Mouse (Mus musculus): ENCODE measurements around the gene Ubap1l. TPM values are rescaled to one million over a fixed set of nuclear protein-coding genes. Genes with fewer than 3 reads are reported as not detected.
"Not testable (repeated sequence)": the region's sequence is repeated elsewhere in the genome, so short reads cannot be mapped to it uniquely, and the experiment has no call there.

Gene Ubap1l
- under 1 TPM in 1 of 3 experiments, not detected in 2; 0.54 TPM for polyA plus RNA-seq (2017; shearing (Covaris generic))

DNA sequence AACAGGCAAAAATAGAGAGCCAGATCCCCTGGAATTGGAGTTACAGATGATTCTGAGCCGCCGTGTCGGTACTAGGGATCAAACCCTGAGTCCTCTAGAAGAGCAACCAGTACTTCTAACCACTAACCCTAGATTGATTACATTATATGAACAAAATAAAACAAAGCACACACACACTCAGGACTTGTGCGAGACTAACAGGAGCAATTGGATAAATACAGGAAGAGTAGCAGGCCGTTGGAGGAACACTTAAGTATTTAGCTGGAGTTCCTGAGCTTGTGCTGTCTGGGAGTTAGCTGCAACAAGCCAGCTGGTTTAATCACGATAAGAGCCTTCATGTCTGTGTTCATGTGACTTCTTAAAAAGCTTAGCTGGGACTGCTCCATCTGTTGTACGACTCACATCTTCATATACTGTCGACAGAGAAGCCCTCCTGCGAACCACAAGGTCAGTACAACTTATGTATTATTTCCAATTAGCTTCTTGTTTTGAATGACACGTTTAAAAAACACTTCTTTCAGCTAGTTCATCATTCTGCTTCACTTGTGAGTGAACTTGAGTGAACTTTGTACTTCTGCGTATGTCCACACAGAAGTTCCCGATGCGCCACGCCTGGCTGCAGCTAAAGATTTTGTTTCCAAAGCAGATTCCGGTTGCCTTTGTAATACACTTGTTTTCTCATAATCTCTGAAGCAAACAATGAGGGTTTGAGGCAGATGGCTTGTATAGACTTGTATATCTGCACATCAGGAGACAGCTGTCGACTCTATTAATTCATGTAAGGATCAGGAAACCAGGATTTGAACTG lies at the start of gene Ubap1l:
Gene Ubap1l, plus strand, starts transcription at position 401 of the 808 bp plus-strand sequence.
- ATAC-seq = no peak

DNA sequence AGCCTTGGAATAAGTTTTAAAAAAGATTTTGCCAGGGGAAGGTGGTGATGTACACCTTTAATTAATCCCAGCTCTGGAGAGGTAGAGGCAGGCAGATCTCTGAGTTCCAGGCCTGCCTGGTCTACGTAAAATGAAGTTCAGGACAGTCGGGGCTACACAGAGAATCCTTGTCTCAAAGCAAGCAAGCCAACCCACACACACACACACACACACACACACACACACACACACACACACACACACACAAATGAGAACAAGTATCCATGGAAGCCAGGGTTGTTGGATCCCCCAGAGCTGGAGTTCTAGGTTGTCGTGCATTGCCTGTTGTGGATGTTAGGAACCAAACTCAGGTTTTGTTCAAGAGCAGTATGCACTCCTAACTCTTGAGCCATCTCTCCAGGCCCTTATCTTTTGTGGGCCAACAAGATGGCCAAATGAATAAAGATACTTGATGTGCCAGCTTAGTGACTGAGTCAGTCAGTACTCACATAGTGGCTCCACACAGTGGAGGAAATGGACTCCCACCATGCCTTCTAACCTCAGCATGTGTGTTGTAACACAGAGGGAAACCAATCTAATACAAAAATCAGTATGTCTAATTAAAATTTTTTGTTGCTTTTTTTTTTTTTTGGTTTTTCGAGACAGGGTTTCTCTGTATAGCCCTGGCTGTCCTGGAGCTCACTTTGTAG lies 48.0 kb upstream of the Ubap1l start:
- ATAC-seq = no peak

DNA sequence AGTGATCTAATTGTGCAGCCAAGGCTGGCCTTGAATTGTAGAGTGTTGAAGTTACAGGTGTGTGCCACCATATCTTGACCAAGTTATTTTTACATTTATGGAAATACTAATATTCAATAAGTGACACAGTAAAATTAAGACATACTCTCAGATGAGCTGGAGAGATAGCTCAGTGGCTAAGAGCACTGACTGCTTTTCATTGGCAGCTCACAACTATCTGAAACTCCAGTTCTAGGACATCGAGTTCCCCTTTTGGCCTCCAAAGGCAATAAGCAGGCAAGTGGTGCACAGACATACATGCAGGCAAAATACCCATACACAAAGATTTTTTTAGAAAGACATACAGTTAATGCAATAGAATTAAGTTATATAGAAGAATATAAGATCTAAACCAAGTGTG lies 47.0 kb upstream of the Ubap1l start:
- no peak for ATAC-seq

DNA sequence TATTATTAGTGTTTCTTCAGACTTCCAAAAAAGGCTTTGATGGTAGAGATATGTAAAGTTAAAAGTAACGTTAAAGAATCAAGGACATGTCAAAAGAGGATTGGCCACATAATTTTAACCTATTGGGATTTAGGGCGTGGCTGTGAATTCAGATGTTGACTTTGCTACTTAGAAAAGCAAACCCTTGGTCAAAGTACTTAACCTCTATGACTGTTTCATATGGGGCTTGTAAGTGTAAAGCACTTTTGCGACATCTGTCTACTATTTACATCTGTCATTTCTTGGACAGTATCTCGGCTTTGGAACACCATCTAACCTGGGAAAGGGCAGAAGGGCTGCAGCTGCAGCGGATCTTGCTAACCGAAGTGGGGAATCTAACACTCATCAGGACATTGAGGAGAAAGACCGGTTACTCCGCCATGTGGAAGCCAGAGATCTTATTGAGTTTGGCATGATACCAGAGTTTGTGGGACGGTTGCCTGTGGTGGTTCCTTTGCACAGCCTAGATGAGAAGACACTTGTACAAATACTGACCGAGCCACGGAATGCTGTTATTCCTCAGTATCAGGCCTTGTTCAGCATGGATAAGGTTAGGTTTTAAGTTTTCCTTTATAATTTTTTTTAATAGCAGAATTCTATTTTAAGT lies 38.5 kb upstream of the Ubap1l start:
- ATAC-seq = no peak

DNA sequence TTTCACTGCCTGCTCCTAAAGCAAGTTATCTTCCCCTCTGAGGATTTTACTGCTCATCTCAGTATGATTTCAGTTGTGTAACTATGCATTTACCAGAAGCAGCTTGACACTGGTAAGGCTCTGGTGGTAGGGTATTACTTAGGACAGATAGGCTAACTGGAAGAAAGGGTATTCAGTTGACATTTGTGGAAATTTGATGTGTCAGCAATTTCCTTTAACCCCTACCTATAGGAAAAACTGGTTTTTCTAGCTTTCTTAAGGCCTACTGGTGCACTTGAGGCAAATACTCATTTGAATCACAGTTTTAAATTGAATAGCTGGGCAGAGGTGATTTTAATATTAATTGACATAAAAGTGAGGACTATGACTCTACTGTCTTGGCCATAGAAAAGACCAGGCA lies 34.9 kb upstream of the Ubap1l start:
- ATAC-seq = no peak

DNA sequence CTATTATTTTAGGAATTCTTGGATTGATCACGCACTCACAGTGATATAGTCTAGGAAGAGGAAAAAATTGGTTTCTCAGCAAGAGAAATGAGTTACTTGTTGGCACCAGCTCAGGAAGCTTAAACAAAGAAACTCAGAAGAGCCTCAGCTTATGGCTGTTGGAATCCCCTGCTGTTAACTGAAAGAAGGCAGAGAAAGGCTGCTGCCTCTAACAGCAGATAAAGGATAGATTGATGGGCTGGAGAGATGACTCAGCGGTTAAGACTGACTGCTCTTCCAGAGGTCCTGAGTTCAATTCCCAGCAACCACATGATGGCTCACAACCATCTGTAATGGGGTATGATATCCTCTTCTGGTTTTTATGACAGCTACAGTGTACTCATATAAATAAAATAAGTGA lies 33.5 kb upstream of the Ubap1l start:
- no peak for ATAC-seq

DNA sequence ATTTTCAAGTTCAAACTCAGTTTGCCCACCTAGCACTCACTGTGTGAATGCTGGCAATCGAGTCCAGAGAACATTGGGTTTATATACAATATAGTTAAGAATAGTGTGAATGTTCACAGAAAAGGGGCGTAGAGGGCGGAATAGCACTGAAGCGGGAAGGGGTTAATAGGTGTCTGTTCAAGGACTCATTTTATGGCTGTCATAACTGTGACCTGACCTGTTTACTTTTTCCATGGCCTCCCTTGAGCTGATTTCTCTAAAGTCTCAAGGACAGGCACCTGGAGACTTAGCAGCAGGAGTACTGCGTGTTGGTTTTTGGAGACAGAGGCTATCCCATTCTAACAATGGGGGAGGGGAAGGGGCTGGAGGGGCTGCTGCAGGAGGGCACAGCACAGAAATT lies 26.9 kb upstream of the Ubap1l start:
- no peak for ATAC-seq

DNA sequence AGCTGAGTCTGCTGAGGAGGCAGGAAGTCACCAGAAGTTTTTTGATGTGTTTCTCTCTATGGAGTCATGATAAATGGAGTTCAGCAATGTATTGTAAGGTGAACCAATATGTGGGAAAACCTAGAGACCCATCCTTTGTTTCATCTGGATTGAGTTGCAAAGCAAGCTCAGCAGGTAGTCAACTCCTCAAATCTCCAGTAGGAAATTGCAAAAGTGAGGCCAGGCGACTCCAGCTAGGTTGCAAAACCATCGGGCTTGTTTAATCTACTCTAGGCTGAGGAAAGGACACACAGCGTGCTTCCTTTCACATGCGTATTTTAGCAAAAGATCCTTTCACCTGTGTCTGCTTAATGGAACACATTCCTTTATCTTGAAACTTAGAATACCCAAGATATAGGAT lies 21.7 kb upstream of the Ubap1l start:
- no peak for ATAC-seq

DNA sequence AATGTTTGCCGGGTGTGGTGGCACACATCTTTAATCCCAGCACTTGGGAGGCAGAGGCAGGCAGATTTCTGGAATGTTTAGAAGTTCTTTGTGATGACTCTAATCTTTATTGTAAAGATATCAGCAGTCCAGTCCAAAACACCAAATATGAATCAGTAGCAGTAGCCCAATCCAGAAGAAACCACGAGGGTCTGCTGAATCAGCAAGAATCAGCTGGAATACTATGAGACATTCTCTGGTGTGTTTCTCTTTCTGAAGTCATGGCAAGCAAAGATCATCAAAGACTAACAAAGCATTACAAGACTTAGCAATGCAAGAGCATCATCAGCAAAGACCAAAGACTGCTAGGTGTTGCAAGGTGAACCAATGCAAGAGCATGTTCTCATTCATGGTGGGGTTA lies 20.4 kb upstream of the Ubap1l start:
- no peak for ATAC-seq

DNA sequence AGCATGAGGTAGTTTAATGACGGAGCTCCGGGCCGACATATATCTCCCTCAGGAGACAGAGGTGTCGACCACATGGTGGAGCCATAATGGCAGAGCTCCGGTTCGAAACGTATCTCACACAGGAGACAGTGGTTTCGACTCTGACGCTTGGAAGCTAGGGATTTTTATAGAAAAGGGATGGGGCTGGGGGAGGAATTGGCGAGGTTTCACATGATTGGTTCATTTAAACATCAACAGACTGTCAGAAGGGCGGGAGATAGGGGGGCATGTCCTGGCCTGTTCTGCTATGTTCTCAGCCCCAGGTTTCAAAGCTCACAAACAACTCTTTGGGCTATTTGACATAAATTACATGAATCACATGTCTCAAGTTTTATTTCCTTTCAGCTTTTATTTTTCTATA lies 15.4 kb upstream of the Ubap1l start:
- ATAC-seq = not testable (repeated sequence)

DNA sequence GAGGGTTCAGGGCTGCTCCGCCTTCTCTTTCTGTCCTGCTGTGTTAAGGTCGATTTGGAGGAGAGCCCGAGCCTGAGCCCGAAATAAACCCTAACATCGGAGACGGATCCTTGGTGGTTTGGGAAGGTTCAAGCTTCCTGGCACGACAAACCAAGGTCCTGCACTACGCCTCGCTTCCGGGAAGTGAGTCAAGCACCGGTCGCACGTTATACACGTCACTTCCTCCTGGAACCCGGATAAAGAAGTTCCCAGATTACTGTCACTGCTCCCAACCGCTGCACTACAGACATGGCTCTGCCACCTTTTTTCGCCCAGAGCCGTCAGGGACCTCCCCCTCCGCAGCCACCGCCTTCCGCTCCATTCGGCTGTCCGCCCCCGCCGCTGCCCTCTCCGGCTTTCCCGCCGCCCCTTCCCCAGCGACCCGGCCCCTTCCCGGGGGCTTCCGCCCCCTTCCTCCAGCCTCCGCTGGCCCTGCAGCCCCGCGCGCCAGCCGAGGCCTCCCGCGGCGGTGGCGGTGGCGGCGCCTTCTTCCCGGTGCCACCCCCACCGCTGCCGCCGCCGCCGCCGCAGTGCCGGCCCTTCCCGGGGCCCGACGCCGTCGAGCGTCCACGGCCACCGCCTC lies 14.9 kb upstream of the Ubap1l start, which contains the start of gene Pdcd7:
Gene Pdcd7, plus strand, starts transcription at position 251 of the 622 bp plus-strand sequence.
- peak; percentile 83 for ATAC-seq

DNA sequence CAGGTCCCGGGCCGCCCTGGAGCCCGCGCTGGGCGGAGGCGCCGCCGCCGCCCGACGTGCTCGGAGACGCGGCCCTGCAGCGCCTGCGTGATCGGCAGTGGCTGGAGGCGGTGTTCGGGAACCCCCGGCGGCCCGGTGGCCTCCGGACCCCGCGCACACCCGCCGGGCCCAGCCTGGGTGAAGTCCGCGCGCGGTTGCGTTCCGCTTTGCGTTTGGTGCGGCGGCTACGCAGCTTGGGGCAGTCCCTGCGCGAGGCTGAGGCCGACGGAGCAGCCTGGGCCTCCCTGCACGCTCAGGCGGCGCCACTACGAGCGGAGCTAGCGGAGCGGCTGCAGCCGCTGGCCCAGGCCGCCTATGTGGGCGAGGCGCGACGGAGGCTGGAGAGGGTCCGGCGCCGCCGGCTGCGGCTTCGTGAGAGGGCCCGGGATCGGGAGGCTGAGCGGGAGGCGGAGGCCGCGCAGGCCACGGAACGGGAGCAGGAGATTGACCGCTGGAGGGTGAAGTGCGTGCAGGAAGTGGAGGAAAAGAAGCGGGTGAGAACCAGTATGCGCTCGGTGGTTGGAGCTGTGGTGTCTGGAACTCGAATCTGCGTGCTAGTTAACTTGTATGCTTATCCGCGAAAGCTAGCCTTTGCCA lies 14.2 kb upstream of the Ubap1l start:
- peak; percentile 69 for ATAC-seq

DNA sequence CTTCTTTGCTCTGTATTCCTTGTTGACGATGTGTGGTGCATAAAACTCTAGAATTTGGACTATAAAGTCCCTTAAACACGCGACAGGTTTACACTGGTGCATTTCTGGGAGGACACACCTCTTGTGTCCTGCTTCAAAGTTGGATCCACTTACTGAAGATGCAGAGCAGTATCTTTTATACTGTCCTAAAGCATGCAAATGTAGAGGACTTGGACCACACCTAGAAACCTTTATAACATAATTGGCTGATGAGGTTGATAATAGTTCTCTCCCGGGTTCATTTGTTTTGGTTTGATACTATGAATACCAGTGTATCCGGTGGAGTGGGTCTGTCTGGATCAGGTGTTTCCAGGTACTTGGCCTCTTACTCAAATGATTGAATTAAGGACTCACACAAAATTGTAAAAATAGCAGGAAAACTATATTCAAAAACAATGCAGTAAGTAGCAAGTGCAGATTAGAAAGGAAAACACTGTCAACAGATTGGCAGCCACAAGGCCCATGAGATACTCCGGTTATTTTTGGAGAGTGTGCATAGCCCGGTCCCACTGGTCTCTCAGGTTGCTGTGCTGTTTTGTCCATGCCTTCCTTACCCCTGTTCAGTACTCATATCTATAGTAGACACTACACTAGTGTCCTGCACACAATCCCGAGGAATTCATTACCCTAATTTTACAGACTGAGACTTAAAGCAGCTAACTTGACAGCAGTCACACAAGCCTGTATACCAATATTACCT lies 13.6 kb upstream of the Ubap1l start:
- ATAC-seq = no peak

DNA sequence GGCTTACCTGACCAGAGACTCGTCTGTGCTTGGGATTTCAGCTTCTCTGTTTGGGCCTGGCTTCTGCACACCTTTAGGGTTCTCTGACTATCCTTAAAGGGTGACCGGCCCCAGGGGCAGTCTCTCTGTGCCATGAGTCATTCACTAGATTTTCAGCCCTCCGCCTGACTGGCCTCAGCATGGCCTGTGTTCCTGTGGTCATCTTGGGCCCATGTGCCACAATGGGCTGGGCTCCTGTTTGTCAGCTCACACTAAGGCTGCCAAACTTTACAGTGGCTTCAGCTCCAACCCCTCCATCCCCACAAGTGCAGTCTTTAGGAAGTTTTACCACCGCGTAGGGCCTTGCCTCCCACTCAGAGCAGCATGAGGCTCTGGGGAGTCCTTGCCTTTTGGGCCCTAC lies 7.6 kb upstream of the Ubap1l start:
- no peak for ATAC-seq

DNA sequence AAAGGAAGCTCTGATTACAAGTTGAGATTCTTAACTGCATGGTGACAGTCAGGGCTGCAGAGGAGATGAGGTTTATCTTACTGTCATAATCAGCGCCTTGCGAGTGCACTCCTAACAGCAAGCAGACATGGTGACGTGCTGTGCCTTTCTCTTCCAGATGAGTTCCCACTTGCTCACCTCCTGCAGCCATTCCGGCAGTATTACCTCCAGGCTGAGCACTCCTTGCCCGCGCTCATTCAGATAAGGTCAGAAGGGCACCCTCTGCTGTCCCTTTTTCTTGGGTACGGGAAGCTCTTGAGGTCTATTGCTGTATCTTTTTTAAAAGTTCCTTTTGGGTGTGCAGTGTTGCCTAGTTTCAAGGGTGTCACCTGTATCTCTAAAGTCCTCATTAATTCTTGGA lies 4.3 kb upstream of the Ubap1l start:
- ATAC-seq = no peak

DNA sequence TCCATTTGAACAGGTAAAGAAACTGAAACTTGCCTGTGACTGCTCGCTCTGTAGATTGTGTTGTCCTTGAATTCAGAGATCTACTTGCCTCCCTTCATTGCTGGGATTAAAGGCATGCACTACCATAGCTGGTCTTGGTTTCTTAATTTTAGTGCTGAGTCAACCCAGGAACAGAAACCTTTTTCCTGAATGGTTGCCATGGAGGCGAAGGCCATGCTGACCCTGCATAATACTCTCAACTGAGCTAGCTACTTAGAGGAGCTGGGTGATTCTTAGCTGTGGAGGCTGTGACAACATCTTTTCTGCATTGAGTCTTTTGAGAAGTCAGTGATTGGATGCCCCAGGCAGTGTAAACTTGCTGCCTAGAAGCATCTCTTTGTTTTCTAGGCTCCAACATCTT lies 3.9 kb upstream of the Ubap1l start:
- no peak for ATAC-seq

DNA sequence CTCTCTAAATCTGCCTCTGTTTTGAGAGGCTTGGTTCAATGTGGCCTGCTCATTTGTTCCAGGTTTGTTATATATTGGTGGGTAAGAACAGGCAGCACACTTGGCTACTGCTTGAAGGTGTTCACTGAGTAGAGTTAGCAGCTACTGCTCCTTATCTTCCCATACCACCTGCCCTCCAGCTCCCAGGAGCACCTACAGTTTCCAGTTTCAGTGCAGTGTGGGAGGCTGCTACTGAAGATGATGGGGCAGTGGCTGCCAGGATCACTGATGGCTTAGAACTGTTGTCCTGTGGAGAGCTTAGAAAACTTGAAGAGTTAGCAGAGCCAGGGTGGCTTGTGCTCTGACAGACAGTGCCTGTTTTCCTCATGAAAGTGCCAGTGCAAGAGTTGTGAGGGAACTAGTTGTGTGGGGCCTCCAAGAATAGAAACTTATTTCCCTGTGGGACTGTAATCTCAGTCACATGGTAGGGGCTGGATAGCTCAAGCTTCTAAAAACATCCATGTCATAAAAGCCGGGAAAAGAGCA lies 1.8 kb upstream of the Ubap1l start:
- no peak for ATAC-seq

DNA sequence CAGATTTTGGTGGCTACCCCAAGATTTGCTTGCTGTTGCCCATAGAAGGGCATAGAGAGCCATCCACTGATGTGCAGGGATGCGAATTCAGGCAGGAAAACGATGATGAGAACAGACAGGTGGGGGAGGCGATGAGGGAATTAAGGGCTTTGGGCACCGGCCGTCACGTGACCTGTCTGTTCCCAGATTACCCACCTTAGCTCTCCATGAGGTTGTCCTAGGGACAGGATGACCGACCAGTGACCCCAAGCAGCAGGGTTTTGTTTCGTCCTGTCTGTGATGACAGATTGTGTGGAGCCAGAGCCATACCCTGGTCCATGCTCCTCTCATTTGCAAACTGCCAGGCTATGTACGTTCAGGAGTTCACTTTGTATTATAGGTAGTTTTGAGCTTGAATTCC lies 2.8 kb downstream of the Ubap1l start:
- no peak for ATAC-seq

DNA sequence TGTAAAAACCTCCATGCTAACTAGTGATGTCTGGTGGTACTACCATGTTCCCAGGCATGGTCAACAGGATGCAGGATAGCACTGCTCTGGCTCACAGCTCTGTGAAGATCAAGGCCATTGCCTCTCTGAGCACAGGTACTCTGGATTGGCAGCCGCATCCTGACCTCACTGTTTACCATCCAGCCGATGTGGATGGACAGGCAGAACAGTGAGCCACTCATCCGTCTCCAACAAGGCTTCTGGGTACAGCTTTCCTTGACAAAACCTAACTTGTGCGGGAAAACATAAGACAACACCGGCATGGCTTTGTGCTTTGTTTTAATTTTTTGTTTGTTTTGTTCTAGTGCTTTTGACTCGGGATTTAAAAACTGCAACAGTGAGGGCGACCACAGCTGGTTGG lies 4.9 kb downstream of the Ubap1l start:
- no peak for ATAC-seq

DNA sequence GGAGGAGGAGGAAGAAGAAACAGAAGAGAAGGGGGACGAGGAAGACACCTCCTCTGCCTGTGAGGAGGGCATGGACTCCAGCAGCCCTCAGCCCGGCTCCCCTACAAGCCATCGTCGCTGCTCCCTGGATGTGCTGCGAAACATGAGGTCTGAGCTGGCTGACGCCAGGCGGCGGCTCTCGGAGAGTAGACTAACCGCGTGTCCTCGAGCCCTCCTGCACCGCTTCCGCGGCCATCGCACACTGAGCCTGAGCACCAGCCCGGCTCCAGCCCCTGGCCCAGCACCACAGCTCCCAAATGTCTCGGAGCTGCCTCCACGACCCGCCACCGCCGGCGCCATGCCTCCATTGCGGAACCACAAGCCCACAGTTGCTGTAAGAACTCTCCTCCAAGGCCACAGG lies 10.9 kb downstream of the Ubap1l start:
- ATAC-seq = no peak

DNA sequence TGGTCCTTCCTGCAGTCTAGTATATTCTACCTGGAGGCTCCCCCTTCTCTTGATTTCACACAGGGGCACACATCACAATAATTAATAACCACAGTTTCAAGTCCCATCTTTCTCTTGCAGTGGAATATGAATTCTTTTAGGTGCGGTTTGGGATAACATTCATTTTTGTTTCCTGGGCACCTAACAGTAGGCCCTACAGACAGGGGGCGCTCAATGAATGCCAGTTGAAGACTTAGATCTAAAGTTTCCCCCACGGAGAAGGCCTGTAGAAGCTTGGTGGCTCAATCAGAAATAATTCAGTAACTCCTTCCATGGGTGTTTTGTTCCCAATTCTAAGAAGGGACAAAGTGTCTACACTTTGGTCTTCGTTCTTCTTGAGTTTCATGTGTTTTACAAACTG lies 11.6 kb downstream of the Ubap1l start:
- no peak for ATAC-seq
